In genomic region chr1:74000191-74000651, GRCm38 (mm10) we compare ENCODE assay signal across 9 mouse cellular contexts.
DNase-seq lines count a peak whose midpoint lies in the region; ATAC-seq lines count a peak whose summit lies in the region.
"Had no signal": no experiment of that assay in that cellular context is flagged by ENCODE, and none has a peak within 500 bp of the region (broad histone marks: within the 10 kb centered on the region; RNA-seq: fewer than 3 reads in every experiment).

No protein-coding gene starts in this region.

- peak; percentile 29 for DNase-seq in midbrain, embryonic 10.5 days (ENCODE audit: low spot score)
- DNase-seq in heart, adult 8-10 months (ENCODE audit: low spot score): peak; percentile 78
- DNase-seq in kidney, postnatal 10 days: peak; percentile 75
- peak; percentile 71 for DNase-seq in lung, postnatal 36 days
- DNase-seq in layer of hippocampus, adult 18-20 months (ENCODE audit: low spot score in 2 of 2): no peak
- DNase-seq in cerebellum, adult 8-10 months: no peak
- DNase-seq in cerebellum, postnatal 10 days: no peak

- no peaks in the 10 kb centered on the region for H3K27me3 ChIP-seq in midbrain, embryonic 10.5 days (ENCODE audit: low read depth, poor library complexity, severe bottlenecking)
- no peaks in the 10 kb centered on the region for H3K27me3 ChIP-seq in midbrain, embryonic 15.5 days (replicated peaks)
- H3K27me3 ChIP-seq: Patski had no signal

- H3K9ac ChIP-seq in midbrain, embryonic 15.5 days: no peak overlapping the region

- H3K4me2 ChIP-seq in midbrain, embryonic 15.5 days: no peak overlapping the region

- no peaks in the 10 kb centered on the region for H3K9me3 ChIP-seq in midbrain, embryonic 10.5 days (replicated peaks)
- H3K9me3 ChIP-seq in midbrain, embryonic 15.5 days: no peaks in the 10 kb centered on the region

- no peaks in the 10 kb centered on the region for H3K36me3 ChIP-seq in midbrain, embryonic 10.5 days
- no peaks in the 10 kb centered on the region for H3K36me3 ChIP-seq in midbrain, embryonic 15.5 days (replicated peaks)

- ATAC-seq in midbrain, embryonic 15.5 days (replicated peaks): no peak
- ATAC-seq: Patski had no signal

- H3K4me1 ChIP-seq in midbrain, embryonic 10.5 days: peaks cover 28% of the 10 kb centered on the region
- H3K4me1 ChIP-seq in midbrain, embryonic 15.5 days: no peaks in the 10 kb centered on the region; the same call in 1 of the 2 replicates

- 18% methylated on average over 5 of the region's 5 CpGs for WGBS in midbrain, embryonic 10.5 days
- WGBS in midbrain, embryonic 15.5 days: 9% methylated on average over 5 of the region's 5 CpGs

- peak overlapping the region; percentile 65 for H3K27ac ChIP-seq in midbrain, embryonic 10.5 days (replicated peaks)
- no peak overlapping the region for H3K27ac ChIP-seq in midbrain, embryonic 15.5 days

- no peak overlapping the region for H3K4me3 ChIP-seq in midbrain, embryonic 10.5 days
- H3K4me3 ChIP-seq in midbrain, embryonic 15.5 days: no peak overlapping the region

Comparison
In these comparisons a context has a peak if more than half of its experiments do, and no peak if none do; other contexts are left out.
1. DNase-seq: peak in midbrain, embryonic 10.5 days (single experiment), heart, adult 8-10 months (single experiment), kidney, postnatal 10 days (single experiment) and lung, postnatal 36 days (single experiment); none in layer of hippocampus, adult 18-20 months (0 of 2), cerebellum, adult 8-10 months (single experiment) and cerebellum, postnatal 10 days (0 of 2).